In the genomic region with DNA sequence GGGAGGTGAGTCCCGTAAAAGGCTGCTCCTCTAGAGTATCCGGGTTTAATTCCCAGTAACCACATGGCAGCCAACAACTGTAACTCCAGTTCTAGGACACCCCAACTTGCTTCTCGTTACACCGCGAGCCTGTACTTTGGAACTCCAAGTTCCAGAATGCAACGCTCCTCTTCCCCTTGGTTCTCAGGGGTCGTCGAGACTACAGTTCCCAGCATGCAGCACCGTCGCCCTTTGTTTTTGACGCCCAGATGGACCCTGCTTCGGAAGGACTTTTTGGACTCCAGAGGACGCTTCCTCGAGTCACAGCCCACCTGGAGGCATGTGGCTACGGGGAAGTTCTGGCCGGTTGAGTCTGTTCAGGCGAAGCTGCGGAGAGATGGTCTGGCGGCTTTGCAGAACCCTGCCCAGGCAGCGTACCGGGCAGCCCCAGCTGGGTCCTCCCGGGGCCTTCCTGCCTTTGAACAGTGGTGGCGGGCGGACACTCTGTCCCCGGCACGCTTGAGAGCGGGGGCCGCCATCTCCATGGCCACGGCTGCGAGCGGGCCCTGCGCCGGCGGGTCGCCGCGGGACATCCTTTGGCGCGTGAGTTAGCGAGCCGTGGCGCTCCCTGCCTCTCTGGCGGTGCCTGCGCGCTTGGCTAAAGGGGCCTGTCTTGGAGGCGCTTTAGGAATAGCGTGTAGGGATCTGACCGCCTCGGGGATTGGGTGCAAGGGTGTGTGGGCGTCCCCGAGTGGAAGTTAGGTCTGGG, we compare ENCODE assay signal across 8 mouse cellular contexts. TPM values are rescaled to one million over a fixed set of nuclear protein-coding genes. Genes with fewer than 3 reads are reported as not detected.
DNase-seq lines count a peak whose midpoint lies in the region; ATAC-seq lines count a peak whose summit lies in the region.

Gene Ndc1 (plus strand): TSS at position 218 of the 748 bp plus-strand sequence.

- H3K27ac ChIP-seq in brown adipose tissue, adult 24 weeks (replicated peaks; ENCODE audit: low read depth, low read length): peak within 1 kb of the TSS; percentile 95
- peak within 1 kb of the TSS; percentile 83 to 95 for H3K27ac ChIP-seq in heart, embryonic 14.5 days (replicated peaks in 1 of 2; ENCODE audit: control insufficient read depth in 1 of 2, insufficient read depth in 1 of 2, low read depth in 2 of 2, low read length in 2 of 2)
- H3K27ac ChIP-seq in liver, embryonic 13.5 days: peak within 1 kb of the TSS; percentile 73
- peak within 1 kb of the TSS; percentile 92 for H3K27ac ChIP-seq in stomach, embryonic 16.5 days (ENCODE audit: low read length)

- no peaks in the 10 kb centered on the region for H3K27me3 ChIP-seq in heart, embryonic 14.5 days (ENCODE audit: control insufficient read depth, insufficient read depth, low read length)
- H3K27me3 ChIP-seq in liver, embryonic 13.5 days: no peaks in the 10 kb centered on the region
- H3K27me3 ChIP-seq in stomach, embryonic 16.5 days (ENCODE audit: control insufficient read depth, insufficient read depth, low read length): no peaks in the 10 kb centered on the region

- peaks cover 37% of the 10 kb centered on the region for H3K36me3 ChIP-seq in heart, embryonic 14.5 days (ENCODE audit: control insufficient read depth, insufficient read depth, low read length)
- H3K36me3 ChIP-seq in liver, embryonic 13.5 days: peaks cover 25% of the 10 kb centered on the region
- H3K36me3 ChIP-seq in stomach, embryonic 16.5 days (ENCODE audit: control insufficient read depth, insufficient read depth, low read length): peaks cover 5% of the 10 kb centered on the region

- peak within 1 kb of the TSS; percentile 73 for H3K4me3 ChIP-seq in brown adipose tissue, adult 24 weeks (ENCODE audit: insufficient read depth, low read depth, low read length)
- peak within 1 kb of the TSS; percentile 58 to 92 for H3K4me3 ChIP-seq in heart, embryonic 14.5 days (ENCODE audit: control insufficient read depth in 1 of 2, insufficient read depth in 1 of 2, low read depth in 1 of 2, low read length in 2 of 2)
- H3K4me3 ChIP-seq in liver, embryonic 13.5 days (replicated peaks): peak within 1 kb of the TSS; percentile 82
- H3K4me3 ChIP-seq in stomach, embryonic 16.5 days (replicated peaks; ENCODE audit: low read length): peak within 1 kb of the TSS; percentile 76

- H3K9ac ChIP-seq in heart, embryonic 14.5 days (ENCODE audit: low read length): peak within 1 kb of the TSS; percentile 78
- H3K9ac ChIP-seq in liver, embryonic 13.5 days: peak within 1 kb of the TSS; percentile 83
- H3K9ac ChIP-seq in stomach, embryonic 16.5 days (ENCODE audit: low read length): peak within 1 kb of the TSS; percentile 85

- H3K9me3 ChIP-seq in heart, embryonic 14.5 days (ENCODE audit: control insufficient read depth, low read length): no peaks in the 10 kb centered on the region
- no peaks in the 10 kb centered on the region for H3K9me3 ChIP-seq in liver, embryonic 13.5 days (replicated peaks)
- no peaks in the 10 kb centered on the region for H3K9me3 ChIP-seq in stomach, embryonic 16.5 days (replicated peaks; ENCODE audit: control insufficient read depth, low read length)

- H3K4me2 ChIP-seq in heart, embryonic 14.5 days (ENCODE audit: low read length): peak within 1 kb of the TSS; percentile 77
- H3K4me2 ChIP-seq in liver, embryonic 13.5 days: peak within 1 kb of the TSS; percentile 74
- peak within 1 kb of the TSS; percentile 75 for H3K4me2 ChIP-seq in stomach, embryonic 16.5 days (ENCODE audit: low read depth, low read length)

- DNase-seq in CD4-positive, CD25-positive, alpha-beta regulatory T cell, adult 2 months (ENCODE audit: low read depth, low spot score): peak; percentile 90
- peak; percentile 81 for DNase-seq in fibroblast of lung, adult 2 months (ENCODE audit: low read depth)
- DNase-seq in kidney, postnatal 14 days: peak; percentile 90
- DNase-seq in liver, embryonic 13.5 days: peak; percentile 86
- peak; percentile 97 for DNase-seq in neural tube, embryonic 10.5 days (ENCODE audit: extremely low spot score, low spot score)

- WGBS in heart, embryonic 14.5 days: under 1% methylated on average over 51 of the region's 51 CpGs
- under 1% methylated on average over 51 of the region's 51 CpGs for WGBS in liver, embryonic 13.5 days (ENCODE audit: insufficient replicate concordance)
- WGBS in stomach, embryonic 16.5 days: under 1% methylated on average over 51 of the region's 51 CpGs

- H3K4me1 ChIP-seq in brown adipose tissue, adult 24 weeks (ENCODE audit: control insufficient read depth, insufficient read depth, insufficient read length, low read length): peaks cover 3% of the 10 kb centered on the region; the same call in 1 of the 2 replicates
- H3K4me1 ChIP-seq in heart, embryonic 14.5 days (ENCODE audit: control insufficient read depth in 2 of 2, insufficient read depth in 2 of 2, low read length in 2 of 2): peaks cover 0 to 9% of the 10 kb centered on the region in 2 experiments; a peak in 1 of 4 replicates
- peaks cover 26% of the 10 kb centered on the region for H3K4me1 ChIP-seq in liver, embryonic 13.5 days (replicated peaks)
- peaks cover 7% of the 10 kb centered on the region for H3K4me1 ChIP-seq in stomach, embryonic 16.5 days (ENCODE audit: control insufficient read depth, insufficient read depth, low read length)

- peak; percentile 94 for ATAC-seq in heart, embryonic 14.5 days (ENCODE audit: insufficient number of reproducible peaks, insufficient read depth, low FRiP score, low read depth)
- peak; percentile 97 for ATAC-seq in liver, embryonic 13.5 days (ENCODE audit: low read depth)
- peak; percentile 96 for ATAC-seq in stomach, embryonic 16.5 days (ENCODE audit: insufficient read depth, low FRiP score)

RNA-seq across cellular contexts. Expression of gene Ndc1, which starts in this region (rescaled TPM):
- polyA plus RNA-seq in brown adipose tissue, adult 24 weeks (2012; ENCODE audit: insufficient read depth, insufficient read length, missing spikeins): 18.6 and 26.2 TPM in 2 replicates
- polyA plus RNA-seq in heart, embryonic 14.5 days (2014; fragmentation: Nextera tagmentation; extraction: Ambion mirVana): 24.2 and 27.8 TPM in 2 replicates
- 18.5 and 24.0 TPM in 2 replicates for polyA plus RNA-seq in liver, embryonic 13.5 days (2015; fragmentation: Nextera tagmentation; extraction: Ambion mirVana)
- 24.7 and 27.0 TPM in 2 replicates for polyA plus RNA-seq in stomach, embryonic 16.5 days (2015; fragmentation: Nextera tagmentation; extraction: Ambion mirVana)

Comparison
In these comparisons a context has a peak if more than half of its experiments do, and no peak if none do; other contexts are left out.
1. Peak in every context shown above with its lines: DNase-seq, ATAC-seq, H3K4me3 ChIP-seq and H3K27ac ChIP-seq.